Mouse (Mus musculus) neutrophil, adult 5-6 weeks (primary cell): ENCODE data around the gene Mapk8ip2. TPM values are rescaled to one million over a fixed set of nuclear protein-coding genes. Genes with fewer than 3 reads are reported as not detected.

Source experiments
- total RNA-seq: library from RNA; stranded (forward); fragments of 200-1000 nt; gene quantifications from 2 replicates; pipeline ENCODE4 v1.2.3, GENCODE M21; 2017

Gene Mapk8ip2
- total RNA-seq, 1 experiment from 2014 or later, result not detected

Other genes with a start within 250 kb of the Mapk8ip2 start
- gene Ppp6r2, start 242.4 kb upstream of the Mapk8ip2 start, total RNA-seq, result 40.1 and 41.9 TPM in 2 replicates
- 116 and 134 TPM in 2 replicates for gene Sbf1, start 138.6 kb upstream of the Mapk8ip2 start, total RNA-seq
- not detected in 2 replicates for gene Adm2, start 131.2 kb upstream of the Mapk8ip2 start, total RNA-seq
- gene Miox, start 119.5 kb upstream of the Mapk8ip2 start, total RNA-seq, result not detected in 2 replicates
- gene Lmf2, start 98.3 kb upstream of the Mapk8ip2 start, total RNA-seq, result 30.7 and 41.3 TPM in 2 replicates
- gene Ncaph2, start 98.2 kb upstream of the Mapk8ip2 start, total RNA-seq, result 75.0 and 93.6 TPM in 2 replicates
- gene Sco2, start 80.1 kb upstream of the Mapk8ip2 start, total RNA-seq, result 5.4 and 7.2 TPM in 2 replicates
- 0.23 and 0.86 TPM in 2 replicates for gene Tymp, start 76.9 kb upstream of the Mapk8ip2 start, total RNA-seq
- not detected in 2 replicates for gene Odf3b, start 74.6 kb upstream of the Mapk8ip2 start, total RNA-seq
- gene Klhdc7b, start 69.0 kb upstream of the Mapk8ip2 start, total RNA-seq, result not detected in 2 replicates
- not detected in 2 replicates for gene Syce3, start 43.4 kb upstream of the Mapk8ip2 start, total RNA-seq
- 6.3 and 6.8 TPM in 2 replicates for gene Cpt1b, start 28.1 kb upstream of the Mapk8ip2 start, total RNA-seq
- 32.0 TPM in 2 replicates for gene C730034F03Rik, start 24.3 kb upstream of the Mapk8ip2 start, total RNA-seq
- gene Gm44502, start 24.2 kb upstream of the Mapk8ip2 start, total RNA-seq, result 1.1 and 1.3 TPM in 2 replicates
- gene Chkb, start 24.0 kb upstream of the Mapk8ip2 start, total RNA-seq, result 108 and 124 TPM in 2 replicates
- 13.3 and 14.2 TPM in 2 replicates for gene Arsa, start 23.5 kb downstream of the Mapk8ip2 start, total RNA-seq
- 0.37 TPM in 1 of 2 replicates, not detected in the other for gene Shank3, start 45.7 kb downstream of the Mapk8ip2 start, total RNA-seq
- gene Acr, start 114.4 kb downstream of the Mapk8ip2 start, total RNA-seq, result not detected in 2 replicates
- 1.7 TPM in 1 of 2 replicates, not detected in the other for gene Rabl2, start 138.0 kb downstream of the Mapk8ip2 start, total RNA-seq